Mouse (Mus musculus) embryonic facial prominence, embryonic 11.5 days (tissue): ENCODE data around the gene Tlr13. TPM values are rescaled to one million over a fixed set of nuclear protein-coding genes. Genes with fewer than 3 reads are reported as not detected.

Experiments used
- ATAC-seq: fragments of 200-750 bp; cut with Nextera tagmentation; replicated peaks from 2 replicates; pipeline ENCODE4 v1.8.0; 2017; ENCODE audit warnings: low read depth; ENCODE audit not compliant: insufficient number of reproducible peaks, low FRiP score, low TSS enrichment
- DNase-seq: peaks from one replicate; pipeline ENCODE4 v3.0.0-alpha.2; 2015; ENCODE audit warnings: low spot score
- H3K27ac ChIP-seq: fragments of 300-500 bp; sonication (generic); replicated peaks from 2 replicates; pipeline ENCODE4 v1.5.1; 2014; ENCODE audit warnings: mild to moderate bottlenecking, low read depth, low read length, control low read depth
- H3K27me3 ChIP-seq: fragments of 300-500 bp; sonication (generic); 2 replicates; pipeline ENCODE4 v1.6.1; 2014; ENCODE audit warnings: mild to moderate bottlenecking, low read length, moderate library complexity, mixed read lengths; ENCODE audit not compliant: control insufficient read depth, insufficient read depth
- H3K36me3 ChIP-seq: fragments of 300-500 bp; sonication (generic); replicated peaks from 2 replicates; pipeline ENCODE4 v1.6.1; 2014; ENCODE audit warnings: low read depth, mild to moderate bottlenecking, low read length, moderate library complexity, mixed read lengths; ENCODE audit not compliant: control insufficient read depth, insufficient read depth
- H3K4me1 ChIP-seq: fragments of 300-500 bp; sonication (generic); 2 replicates; pipeline ENCODE4 v1.6.1; 2014; ENCODE audit warnings: low read length, mixed read lengths; ENCODE audit not compliant: control insufficient read depth, insufficient read depth
- H3K4me2 ChIP-seq: fragments of 300-500 bp; sonication (generic); 2 replicates; pipeline ENCODE4 v1.6.1; 2014; ENCODE audit warnings: low read depth, mild to moderate bottlenecking, control low read depth, low read length, moderate library complexity
- H3K4me3 ChIP-seq: fragments of 300-500 bp; sonication (generic); 2 replicates; pipeline ENCODE4 v1.5.1; 2014; ENCODE audit warnings: low read depth, low read length, control low read depth
- H3K9ac ChIP-seq: fragments of 300-500 bp; sonication (generic); replicated peaks from 2 replicates; pipeline ENCODE4 v1.6.1; 2014; ENCODE audit warnings: mild to moderate bottlenecking, control low read depth, low read length
- H3K9me3 ChIP-seq: fragments of 300-500 bp; sonication (generic); replicated peaks from 2 replicates; pipeline ENCODE4 v1.6.1; 2016; ENCODE audit warnings: mild to moderate bottlenecking, low read length, inconsistent platforms, mixed read lengths; ENCODE audit not compliant: control insufficient read depth
- WGBS: fragments of 180-500 bp; shearing (Covaris S2); extraction: QIAGEN DNeasy Blood & Tissue Kit; methylation state at CpG from one replicate; pipeline ENCODE4 v1.1.7; 2014; 5-methylcytosine and 5-hydroxymethylcytosine counted together
- polyA plus RNA-seq: library from polyadenylated mRNA; unstranded; fragments of >200 nt; fragmentation: Nextera tagmentation; extraction: Ambion mirVana; gene quantifications from 2 replicates; pipeline ENCODE4 v1.2.1, GENCODE M21; 2014

Tlr13 gene
- 0.36 and 0.38 TPM in 2 replicates for polyA plus RNA-seq

GRCm38 (mm10) chrX:106142936-106143335 lies at the start of gene Tlr13:
TSS of gene Tlr13 (plus strand) at chrX:106143204.
- H3K4me2 ChIP-seq: no peak within 1 kb of the TSS
- no peaks in the 10 kb centered on the region for H3K9me3 ChIP-seq
- DNase-seq (no peak), ATAC-seq (no peak)
- H3K4me3 ChIP-seq: no peak within 1 kb of the TSS
- no peaks in the 10 kb centered on the region for H3K36me3 ChIP-seq
- no peaks in the 10 kb centered on the region for H3K27me3 ChIP-seq
- no peak within 1 kb of the TSS for H3K9ac ChIP-seq
- 86% methylated on average over 6 of the region's 6 CpGs for WGBS
- no peak within 1 kb of the TSS for H3K27ac ChIP-seq
- no peaks in the 10 kb centered on the region for H3K4me1 ChIP-seq

DNA sequence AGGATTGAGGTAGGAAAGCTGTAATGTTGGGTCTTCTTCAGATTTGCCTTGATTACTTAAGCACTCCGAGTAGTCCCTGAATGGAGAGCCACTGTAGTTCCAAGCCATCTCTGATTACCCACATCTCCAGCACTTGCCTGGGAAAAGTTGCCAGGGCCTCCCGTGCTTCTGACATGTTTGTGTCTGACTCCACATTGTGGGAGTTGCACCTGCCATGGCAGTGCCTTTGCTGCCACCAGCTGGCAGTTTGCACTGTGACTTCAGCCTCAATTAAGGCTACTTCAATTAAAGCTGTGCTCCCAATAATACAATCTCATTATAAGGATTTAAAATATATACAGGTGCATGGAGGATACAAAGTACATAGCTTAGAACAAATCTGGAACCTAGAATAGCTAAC lies 37.5 kb upstream of the Tlr13 start:
- H3K4me3 ChIP-seq: no peak overlapping the region
- no peak for ATAC-seq
- H3K27ac ChIP-seq: no peak overlapping the region
- no peaks in the 10 kb centered on the region for H3K36me3 ChIP-seq
- no peaks in the 10 kb centered on the region for H3K27me3 ChIP-seq
- 67% methylated on average over 2 of the region's 2 CpGs for WGBS
- H3K4me2 ChIP-seq: no peak overlapping the region
- DNase-seq: no peak
- H3K4me1 ChIP-seq: no peaks in the 10 kb centered on the region
- H3K9me3 ChIP-seq: no peaks in the 10 kb centered on the region
- H3K9ac ChIP-seq: no peak overlapping the region

DNA sequence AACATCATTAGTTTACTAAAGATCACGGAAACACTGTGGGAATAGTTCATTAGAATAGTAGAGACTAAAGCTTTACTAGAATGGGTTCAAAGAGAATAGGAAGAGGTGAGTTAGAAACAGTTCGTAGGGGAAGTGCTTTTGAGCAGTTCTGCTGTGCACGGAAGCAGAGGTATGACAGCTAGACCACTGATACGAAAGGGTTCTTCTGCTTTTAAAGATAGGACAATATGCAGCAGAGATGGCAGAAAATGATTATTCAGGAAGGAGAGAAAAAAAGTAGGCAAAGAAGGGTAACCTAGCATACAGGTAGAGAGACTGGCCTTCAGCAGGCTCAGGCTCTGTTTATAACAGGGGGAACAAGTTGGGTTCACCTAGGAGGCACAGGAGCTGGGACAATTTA lies 29.1 kb upstream of the Tlr13 start:
- H3K36me3 ChIP-seq: no peaks in the 10 kb centered on the region

GRCm38 (mm10) chrX:106114674-106115073 lies 28.3 kb upstream of the Tlr13 start:
- Histone ChIP-seq H3K36me3 (no peaks in the 10 kb centered on the region), H3K27ac (no peak overlapping the region), H3K4me3 (no peak overlapping the region), H3K27me3 (no peaks in the 10 kb centered on the region), H3K4me1 (no peaks in the 10 kb centered on the region), H3K9me3 (no peaks in the 10 kb centered on the region), H3K9ac (no peak overlapping the region), H3K4me2 (no peak overlapping the region)
- ATAC-seq (no peak), DNase-seq (no peak)
- WGBS: 89% methylated on average over 1 of the region's 1 CpGs

More for the DNA sequence above, 29.1 kb upstream of the Tlr13 start:
- Histone ChIP-seq H3K27me3 (no peaks in the 10 kb centered on the region), H3K4me2 (no peak overlapping the region), H3K9ac (no peak overlapping the region), H3K4me3 (no peak overlapping the region), H3K4me1 (no peaks in the 10 kb centered on the region), H3K9me3 (no peaks in the 10 kb centered on the region), H3K27ac (no peak overlapping the region)
- 93% methylated on average over 4 of the region's 4 CpGs for WGBS
- no peak for DNase-seq
- ATAC-seq: no peak

DNA sequence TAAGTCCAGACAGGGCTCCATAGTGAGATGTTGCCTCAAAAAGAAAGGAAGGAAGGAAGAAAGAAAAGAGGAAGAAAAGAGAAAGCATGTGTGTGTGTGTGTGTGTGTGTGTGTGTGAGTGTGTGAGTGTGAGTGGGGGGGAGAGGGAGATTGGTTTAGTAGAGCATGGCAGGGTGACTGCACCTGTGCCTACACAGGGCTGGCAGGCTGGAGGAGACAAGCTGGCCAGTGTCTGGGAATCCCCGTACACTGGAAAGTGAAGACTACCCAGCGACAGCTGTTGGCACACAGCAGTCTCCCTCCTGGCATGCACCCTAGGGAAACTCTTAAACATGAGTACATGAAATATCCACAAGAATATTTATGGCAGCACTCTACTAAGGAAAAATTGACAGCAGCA lies 20.2 kb upstream of the Tlr13 start:
- no peak overlapping the region for H3K4me3 ChIP-seq
- 80% methylated on average over 2 of the region's 2 CpGs for WGBS
- no peaks in the 10 kb centered on the region for H3K36me3 ChIP-seq
- no peak overlapping the region for H3K4me2 ChIP-seq
- H3K9ac ChIP-seq: no peak overlapping the region
- H3K27ac ChIP-seq: no peak overlapping the region
- no peak for DNase-seq
- H3K9me3 ChIP-seq: no peaks in the 10 kb centered on the region
- ATAC-seq: no peak
- no peaks in the 10 kb centered on the region for H3K27me3 ChIP-seq
- no peaks in the 10 kb centered on the region for H3K4me1 ChIP-seq

GRCm38 (mm10) chrX:106128283-106128682 lies 14.7 kb upstream of the Tlr13 start:
- H3K36me3 ChIP-seq: no peaks in the 10 kb centered on the region
- DNase-seq (no peak), ATAC-seq (no peak)
- H3K27me3 ChIP-seq: no peaks in the 10 kb centered on the region
- no peaks in the 10 kb centered on the region for H3K9me3 ChIP-seq
- H3K4me2 ChIP-seq: no peak overlapping the region
- H3K27ac ChIP-seq: no peak overlapping the region
- 89% methylated on average over 6 of the region's 6 CpGs for WGBS
- no peak overlapping the region for H3K4me3 ChIP-seq
- H3K9ac ChIP-seq: no peak overlapping the region
- no peaks in the 10 kb centered on the region for H3K4me1 ChIP-seq

DNA sequence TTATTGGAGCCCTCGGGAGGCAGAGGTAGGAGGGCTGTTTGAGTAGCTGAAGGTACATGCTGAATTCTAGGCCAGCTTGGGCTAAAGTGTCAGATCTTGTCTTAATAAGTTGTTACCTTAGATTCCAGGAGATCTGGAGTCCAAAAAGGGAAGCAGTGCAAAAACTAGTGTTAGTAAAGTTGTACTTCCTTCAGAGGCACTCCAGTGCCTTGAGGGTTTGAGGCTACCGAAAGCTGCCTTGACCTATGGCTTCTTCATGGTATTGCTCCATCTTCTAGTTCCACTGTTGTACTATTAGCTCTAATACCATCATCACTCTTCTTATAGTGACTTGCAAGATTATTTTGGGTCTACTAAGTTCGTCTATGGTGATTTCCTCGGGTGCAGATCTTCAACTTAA lies 13.1 kb upstream of the Tlr13 start:
- 92% methylated on average over 4 of the region's 4 CpGs for WGBS
- H3K27me3 ChIP-seq: no peaks in the 10 kb centered on the region
- ATAC-seq: no peak

GRCm38 (mm10) chrX:106134916-106135315 lies 8.1 kb upstream of the Tlr13 start:
- Histone ChIP-seq H3K4me3 (no peak overlapping the region), H3K36me3 (no peaks in the 10 kb centered on the region), H3K4me2 (no peak overlapping the region), H3K27ac (no peak overlapping the region), H3K4me1 (no peaks in the 10 kb centered on the region), H3K9me3 (no peaks in the 10 kb centered on the region), H3K9ac (no peak overlapping the region), H3K27me3 (no peaks in the 10 kb centered on the region)
- ATAC-seq: no peak
- 83% methylated on average over 3 of the region's 3 CpGs for WGBS
- DNase-seq: no peak

More for the DNA sequence above, 13.1 kb upstream of the Tlr13 start:
- Histone ChIP-seq H3K9me3 (no peaks in the 10 kb centered on the region), H3K4me3 (no peak overlapping the region), H3K9ac (no peak overlapping the region), H3K4me1 (no peaks in the 10 kb centered on the region), H3K4me2 (no peak overlapping the region), H3K27ac (no peak overlapping the region), H3K36me3 (no peaks in the 10 kb centered on the region)
- DNase-seq: no peak
